Mouse (Mus musculus): ENCODE results near the gene Psmd13. TPM values are rescaled to one million over a fixed set of nuclear protein-coding genes. Genes with fewer than 3 reads are reported as not detected.
"Not testable (repeated sequence)": the region's sequence is repeated elsewhere in the genome, so short reads cannot be mapped to it uniquely, and the experiment has no call there.

Psmd13 gene
- polyA plus RNA-seq, 1 experiment from 2014 or later = 260 TPM

DNA sequence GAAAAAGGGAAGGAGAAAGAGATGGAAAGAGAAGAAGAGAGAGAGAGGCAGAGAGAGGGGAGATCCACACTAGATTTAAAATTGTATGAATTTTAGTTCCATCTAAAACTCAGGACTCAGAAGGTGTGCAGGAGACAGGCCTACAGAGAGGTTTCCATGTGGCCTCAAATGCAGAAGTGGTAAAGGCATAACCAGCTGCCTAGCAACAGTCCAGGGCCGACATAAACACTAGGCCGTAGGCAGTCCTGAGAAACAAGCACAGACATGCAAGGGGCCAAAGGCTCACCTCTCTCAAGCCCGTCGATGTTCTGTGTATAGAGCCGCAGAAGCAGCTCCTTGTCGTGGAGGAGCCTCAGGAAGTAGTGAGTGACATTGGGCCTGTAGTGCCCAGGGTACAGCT is 4.4 kb upstream of the Psmd13 start:
- Histone ChIP-seq H3K36me3 (ENCODE audit: control insufficient read depth, insufficient read depth, low read length) (peaks cover 11% of the 10 kb centered on the region; the same call in 1 of the 2 replicates), H3K4me2 (ENCODE audit: low read length) (no peak overlapping the region), H3K4me1 (ENCODE audit: control insufficient read depth, insufficient read depth, low read depth, low read length) (peaks cover 3% of the 10 kb centered on the region), H3K9me3 (ENCODE audit: control insufficient read depth, low read length) (no peaks in the 10 kb centered on the region), H3K27ac (ENCODE audit: low read depth, low read length) (no peak overlapping the region), H3K27me3 (replicated peaks; ENCODE audit: control insufficient read depth, insufficient read depth, low read length) (no peaks in the 10 kb centered on the region), H3K4me3 (ENCODE audit: low read length) (no peak overlapping the region), H3K9ac (ENCODE audit: low read depth, low read length) (no peak overlapping the region)
- no peak for ATAC-seq
- WGBS = 93% methylated on average over 6 of the region's 6 CpGs

DNA sequence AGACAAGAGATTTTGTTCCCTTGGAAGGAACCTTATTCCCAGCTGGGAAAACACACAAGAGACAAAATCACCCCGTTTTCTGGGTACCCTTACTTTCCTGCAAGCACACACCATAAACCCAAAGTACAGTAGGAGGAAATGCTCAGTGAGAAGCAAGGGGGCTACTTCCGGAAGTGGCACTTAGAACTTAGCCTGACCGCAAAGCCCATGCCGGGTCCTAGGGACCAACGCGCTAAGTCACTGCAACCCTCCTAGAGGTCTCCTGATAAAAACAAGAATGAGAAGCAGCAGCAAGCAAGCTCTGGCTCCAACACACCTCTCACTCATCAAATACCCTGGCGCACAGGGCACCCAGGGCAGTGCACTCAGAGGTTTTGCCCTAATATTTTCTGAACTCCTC is 2.4 kb upstream of the Psmd13 start:
- 95% methylated on average over 7 of the region's 7 CpGs for WGBS
- no peaks in the 10 kb centered on the region for H3K9me3 ChIP-seq (ENCODE audit: control insufficient read depth, low read length)
- no peaks in the 10 kb centered on the region for H3K27me3 ChIP-seq (replicated peaks; ENCODE audit: control insufficient read depth, insufficient read depth, low read length)
- no peak overlapping the region for H3K4me2 ChIP-seq (ENCODE audit: low read length)
- H3K9ac ChIP-seq (ENCODE audit: low read depth, low read length) = no peak overlapping the region
- no peak overlapping the region for H3K4me3 ChIP-seq (ENCODE audit: low read length)
- H3K27ac ChIP-seq (ENCODE audit: low read depth, low read length) = no peak overlapping the region
- peaks cover 11% of the 10 kb centered on the region; the same call in 1 of the 2 replicates for H3K36me3 ChIP-seq (ENCODE audit: control insufficient read depth, insufficient read depth, low read length)
- H3K4me1 ChIP-seq (ENCODE audit: control insufficient read depth, insufficient read depth, low read depth, low read length) = peaks cover 13% of the 10 kb centered on the region
- no peak for ATAC-seq

DNA sequence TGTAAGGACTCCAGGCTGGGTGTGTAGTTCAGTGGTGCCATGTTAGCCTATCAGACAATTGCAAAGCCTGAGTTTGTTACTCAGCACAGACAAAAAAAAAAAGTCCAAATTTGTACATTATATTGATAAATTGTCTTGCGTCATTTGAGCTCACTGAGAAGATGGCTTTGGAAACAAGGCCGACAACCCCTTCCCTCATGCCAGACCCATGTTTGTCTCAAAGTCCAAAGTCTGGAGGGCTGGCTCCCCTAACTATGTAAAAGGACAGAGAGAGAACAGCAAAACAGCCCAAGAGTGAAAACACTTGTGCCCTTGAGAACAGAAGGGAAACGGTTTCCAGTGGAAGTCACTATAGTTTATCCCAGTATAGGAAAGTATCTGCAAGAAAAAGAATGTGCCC is 1.3 kb upstream of the Psmd13 start:
- Histone ChIP-seq H3K4me1 (ENCODE audit: control insufficient read depth, insufficient read depth, low read depth, low read length) (peaks cover 13% of the 10 kb centered on the region), H3K36me3 (ENCODE audit: control insufficient read depth, insufficient read depth, low read length) (peaks cover 8% of the 10 kb centered on the region; the same call in 1 of the 2 replicates), H3K9ac (ENCODE audit: low read depth, low read length) (no peak overlapping the region), H3K4me2 (ENCODE audit: low read length) (no peak overlapping the region; the same call in 1 of the 2 replicates), H3K4me3 (ENCODE audit: low read length) (no peak overlapping the region), H3K27ac (ENCODE audit: low read depth, low read length) (no peak overlapping the region), H3K9me3 (ENCODE audit: control insufficient read depth, low read length) (no peaks in the 10 kb centered on the region), H3K27me3 (replicated peaks; ENCODE audit: control insufficient read depth, insufficient read depth, low read length) (no peaks in the 10 kb centered on the region)
- 91% methylated on average over 3 of the region's 3 CpGs for WGBS
- no peak for ATAC-seq

DNA sequence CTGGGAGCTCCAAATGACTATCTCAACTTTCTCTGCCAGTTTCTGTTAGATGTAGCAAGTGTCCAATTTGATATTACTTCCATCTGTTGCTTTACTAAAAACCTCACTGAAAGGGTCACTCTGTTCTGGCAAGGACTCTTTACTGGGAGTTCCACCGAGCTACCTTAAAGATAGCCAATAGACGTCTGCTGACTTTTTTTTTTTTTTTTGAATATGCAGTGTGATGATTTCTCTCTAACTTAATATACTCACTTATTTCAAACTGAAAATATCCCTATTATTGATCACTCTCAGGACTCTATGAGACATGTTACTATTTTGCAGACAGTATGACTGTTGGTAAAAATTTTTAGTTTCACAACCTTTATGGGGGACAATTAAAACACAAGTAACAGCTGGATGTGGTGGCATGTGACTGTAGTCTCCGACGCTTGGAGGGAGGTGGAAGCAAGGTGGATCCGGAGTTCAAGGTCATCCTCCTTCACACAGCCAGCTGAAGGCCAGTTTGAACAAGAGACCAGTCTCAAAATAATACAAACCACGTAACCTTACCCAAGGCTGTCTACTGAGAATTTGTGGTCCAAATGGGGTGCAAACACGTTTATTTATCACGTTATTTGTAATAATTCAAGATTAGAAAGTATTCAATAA is 778 bp upstream of the Psmd13 start:
- H3K27me3 ChIP-seq (replicated peaks; ENCODE audit: control insufficient read depth, insufficient read depth, low read length) = no peaks in the 10 kb centered on the region
- peaks cover 7% of the 10 kb centered on the region; the same call in 1 of the 2 replicates for H3K36me3 ChIP-seq (ENCODE audit: control insufficient read depth, insufficient read depth, low read length)
- peaks cover 13% of the 10 kb centered on the region for H3K4me1 ChIP-seq (ENCODE audit: control insufficient read depth, insufficient read depth, low read depth, low read length)
- H3K4me2 ChIP-seq (ENCODE audit: low read length) = peak overlapping the region; percentile 79
- peak overlapping the region; percentile 93 for H3K9ac ChIP-seq (ENCODE audit: low read depth, low read length)
- H3K27ac ChIP-seq (ENCODE audit: low read depth, low read length) = peak overlapping the region; percentile 74
- peak overlapping the region; percentile 99 for H3K4me3 ChIP-seq (ENCODE audit: low read length)
- no peaks in the 10 kb centered on the region for H3K9me3 ChIP-seq (ENCODE audit: control insufficient read depth, low read length)
- WGBS = 22% methylated on average over 8 of the region's 8 CpGs
- ATAC-seq = no peak

DNA sequence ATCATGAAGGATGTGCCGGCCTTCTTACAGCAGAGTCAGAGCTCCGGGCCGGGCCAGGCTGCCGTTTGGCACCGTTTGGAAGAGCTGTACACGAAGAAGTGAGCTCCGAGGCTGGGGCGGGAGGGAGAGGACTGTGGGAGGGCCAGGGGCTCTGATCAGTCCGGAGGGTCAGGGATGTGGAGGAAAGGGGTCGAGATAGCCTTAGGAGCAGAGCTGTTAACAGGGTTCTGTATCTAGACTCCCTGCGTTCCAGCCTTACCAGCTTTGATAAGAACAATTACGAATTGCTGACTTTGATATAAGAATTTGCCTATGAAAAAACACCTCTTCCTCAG is 668 bp downstream of the Psmd13 start:
- Histone ChIP-seq H3K9me3 (ENCODE audit: control insufficient read depth, low read length) (no peaks in the 10 kb centered on the region), H3K36me3 (ENCODE audit: control insufficient read depth, insufficient read depth, low read length) (peaks cover 10% of the 10 kb centered on the region), H3K9ac (ENCODE audit: low read depth, low read length) (peak overlapping the region; percentile 93), H3K27me3 (replicated peaks; ENCODE audit: control insufficient read depth, insufficient read depth, low read length) (no peaks in the 10 kb centered on the region), H3K4me1 (ENCODE audit: control insufficient read depth, insufficient read depth, low read depth, low read length) (peaks cover 13% of the 10 kb centered on the region), H3K4me3 (ENCODE audit: low read length) (peak overlapping the region; percentile 99), H3K27ac (ENCODE audit: low read depth, low read length) (peak overlapping the region; percentile 74), H3K4me2 (ENCODE audit: low read length) (peak overlapping the region; percentile 79)
- under 1% methylated on average over 12 of the region's 12 CpGs for WGBS
- ATAC-seq = peak; percentile 74; the same call in 1 of the 2 replicates

DNA sequence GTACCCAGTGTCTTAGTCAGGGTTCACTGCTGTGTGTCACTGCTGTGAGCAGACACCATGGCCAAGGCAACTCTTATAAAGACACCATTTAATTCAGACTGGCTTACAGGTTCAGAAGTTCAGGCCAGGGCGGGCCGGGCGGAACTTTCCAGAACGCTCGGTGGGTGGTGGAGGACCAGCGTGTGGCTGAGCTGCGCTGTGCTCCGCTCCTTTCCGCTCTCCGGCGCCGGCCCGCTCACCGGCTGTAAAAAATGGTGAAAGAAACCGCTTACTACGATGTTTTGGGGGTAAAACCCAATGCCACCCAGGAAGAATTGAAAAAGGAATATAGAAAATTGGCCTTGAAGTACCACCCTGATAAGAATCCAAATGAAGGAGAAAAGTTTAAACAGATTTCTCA is 8.9 kb downstream of the Psmd13 start:
- H3K9me3 ChIP-seq (ENCODE audit: control insufficient read depth, low read length); H3K27me3 ChIP-seq (replicated peaks; ENCODE audit: control insufficient read depth, insufficient read depth, low read length); H3K4me2 ChIP-seq (ENCODE audit: low read length); ATAC-seq; H3K9ac ChIP-seq (ENCODE audit: low read depth, low read length); H3K4me1 ChIP-seq (ENCODE audit: control insufficient read depth, insufficient read depth, low read depth, low read length); H3K4me3 ChIP-seq (ENCODE audit: low read length); H3K27ac ChIP-seq (ENCODE audit: low read depth, low read length): not testable (repeated sequence)
- peaks cover 52% of the 10 kb centered on the region for H3K36me3 ChIP-seq (ENCODE audit: control insufficient read depth, insufficient read depth, low read length)
- 97% methylated on average over 16 of the region's 16 CpGs for WGBS

DNA sequence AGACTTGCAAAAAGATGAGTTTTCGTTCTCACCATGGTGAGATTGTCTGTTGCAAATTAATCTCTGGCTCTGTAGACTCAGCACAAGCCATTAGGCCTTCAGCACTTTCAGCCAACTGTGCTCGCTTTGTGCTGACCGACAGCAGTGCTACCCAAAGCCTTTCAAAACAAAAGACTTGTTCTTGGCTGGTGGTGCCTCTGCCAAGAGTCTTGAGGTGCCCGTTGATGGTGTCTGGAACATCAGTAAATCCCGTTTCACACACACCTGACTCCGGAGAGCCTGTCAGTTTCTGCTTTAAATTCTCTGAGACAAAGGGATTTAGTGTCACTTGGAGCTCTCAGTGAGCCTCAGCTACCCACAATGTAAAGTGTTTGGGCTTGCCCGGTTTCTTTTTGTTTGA is 12.3 kb downstream of the Psmd13 start:
- ATAC-seq = no peak
- 87% methylated on average over 7 of the region's 7 CpGs for WGBS

DNA sequence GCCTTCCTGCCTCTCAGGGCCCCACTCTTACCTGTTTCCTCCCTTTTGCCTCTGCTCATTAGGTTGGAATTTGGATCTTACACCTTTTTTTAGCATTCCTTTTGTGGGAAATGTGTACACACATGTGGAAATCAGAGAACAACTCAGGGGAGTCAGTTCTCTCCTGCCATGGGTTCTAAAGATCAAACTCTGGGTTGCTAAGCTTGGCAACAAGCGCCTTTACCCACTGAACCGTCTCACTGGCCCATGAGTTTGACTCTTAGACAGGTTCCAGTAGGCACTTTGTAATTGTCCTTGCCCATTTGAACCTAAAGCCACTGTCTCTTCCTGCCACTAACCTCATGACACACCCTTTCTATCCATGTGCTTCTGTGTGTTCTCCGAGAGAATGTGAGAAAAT is 12.8 kb downstream of the Psmd13 start:
- 96% methylated on average over 3 of the region's 3 CpGs for WGBS
- H3K27me3 ChIP-seq (replicated peaks; ENCODE audit: control insufficient read depth, insufficient read depth, low read length) = no peaks in the 10 kb centered on the region

More for the DNA sequence above, 12.3 kb downstream of the Psmd13 start:
- H3K4me2 ChIP-seq (ENCODE audit: low read length) = no peak overlapping the region
- no peak overlapping the region for H3K9ac ChIP-seq (ENCODE audit: low read depth, low read length)
- H3K27ac ChIP-seq (ENCODE audit: low read depth, low read length) = no peak overlapping the region
- H3K9me3 ChIP-seq (ENCODE audit: control insufficient read depth, low read length) = no peaks in the 10 kb centered on the region
- H3K36me3 ChIP-seq (ENCODE audit: control insufficient read depth, insufficient read depth, low read length) = peaks cover 53% of the 10 kb centered on the region
- H3K4me1 ChIP-seq (ENCODE audit: control insufficient read depth, insufficient read depth, low read depth, low read length) = no peaks in the 10 kb centered on the region
- H3K27me3 ChIP-seq (replicated peaks; ENCODE audit: control insufficient read depth, insufficient read depth, low read length) = no peaks in the 10 kb centered on the region
- H3K4me3 ChIP-seq (ENCODE audit: low read length) = no peak overlapping the region

DNA sequence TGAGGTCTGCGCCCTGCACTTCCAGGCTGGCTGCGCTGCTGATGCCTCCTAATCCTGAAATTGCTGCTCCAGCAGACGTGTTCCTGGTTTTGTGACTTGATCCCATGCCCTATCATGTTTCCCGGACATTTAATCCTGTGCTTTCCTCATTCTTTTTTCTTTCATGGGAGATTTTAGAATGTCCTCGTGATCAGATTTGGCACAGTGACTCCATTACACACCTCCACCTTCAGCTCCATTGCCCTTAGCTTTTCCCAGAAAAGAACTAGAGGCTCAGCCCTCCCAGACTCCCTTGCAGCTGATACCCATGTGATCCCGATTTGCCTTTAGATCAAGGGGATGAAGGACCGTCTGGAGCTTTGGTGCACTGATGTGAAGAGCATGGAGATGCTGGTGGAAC is 16.1 kb downstream of the Psmd13 start:
- H3K9me3 ChIP-seq (ENCODE audit: control insufficient read depth, low read length) = no peaks in the 10 kb centered on the region
- H3K36me3 ChIP-seq (ENCODE audit: control insufficient read depth, insufficient read depth, low read length) = peaks cover 35% of the 10 kb centered on the region
- H3K27me3 ChIP-seq (replicated peaks; ENCODE audit: control insufficient read depth, insufficient read depth, low read length) = no peaks in the 10 kb centered on the region
- H3K4me1 ChIP-seq (ENCODE audit: control insufficient read depth, insufficient read depth, low read depth, low read length) = no peaks in the 10 kb centered on the region
- 88% methylated on average over 7 of the region's 7 CpGs for WGBS
- no peak overlapping the region for H3K4me3 ChIP-seq (ENCODE audit: low read length)
- no peak for ATAC-seq
- H3K27ac ChIP-seq (ENCODE audit: low read depth, low read length) = no peak overlapping the region
- no peak overlapping the region for H3K9ac ChIP-seq (ENCODE audit: low read depth, low read length)
- H3K4me2 ChIP-seq (ENCODE audit: low read length) = no peak overlapping the region

More for the DNA sequence above, 12.8 kb downstream of the Psmd13 start:
- H3K9ac ChIP-seq (ENCODE audit: low read depth, low read length) = no peak overlapping the region
- no peak for ATAC-seq
- H3K9me3 ChIP-seq (ENCODE audit: control insufficient read depth, low read length) = no peaks in the 10 kb centered on the region
- no peak overlapping the region for H3K4me3 ChIP-seq (ENCODE audit: low read length)
- H3K4me2 ChIP-seq (ENCODE audit: low read length) = no peak overlapping the region
- peaks cover 51% of the 10 kb centered on the region for H3K36me3 ChIP-seq (ENCODE audit: control insufficient read depth, insufficient read depth, low read length)
- no peaks in the 10 kb centered on the region for H3K4me1 ChIP-seq (ENCODE audit: control insufficient read depth, insufficient read depth, low read depth, low read length)
- H3K27ac ChIP-seq (ENCODE audit: low read depth, low read length) = no peak overlapping the region
